Mouse (Mus musculus) midbrain, embryonic 12.5 days (tissue): ENCODE measurements around the gene Dync2h1. TPM values are rescaled to one million over a fixed set of nuclear protein-coding genes. Genes with fewer than 3 reads are reported as not detected.

ENCODE experiments used
- ATAC-seq: fragments of 200-750 bp; cut with Nextera tagmentation; 2 replicates; pipeline ENCODE4 v1.8.0; 2017; ENCODE audit warnings: low read depth, moderate TSS enrichment, moderate library complexity; ENCODE audit not compliant: low FRiP score
- H3K27ac ChIP-seq: fragments of 300-500 bp; sonication (generic); replicated peaks from 2 replicates; pipeline ENCODE4 v1.5.1; 2016; ENCODE audit warnings: mild to moderate bottlenecking
- H3K27me3 ChIP-seq: fragments of 300-500 bp; sonication (generic); 2 replicates; pipeline ENCODE4 v1.6.1; 2016; ENCODE audit warnings: mild to moderate bottlenecking
- H3K36me3 ChIP-seq: fragments of 300-500 bp; sonication (generic); 2 replicates; pipeline ENCODE4 v1.6.1; 2016
- H3K4me1 ChIP-seq: fragments of 300-500 bp; sonication (generic); 2 replicates; pipeline ENCODE4 v1.6.1; 2016
- H3K4me2 ChIP-seq: fragments of 300-500 bp; sonication (generic); replicated peaks from 2 replicates; pipeline ENCODE4 v1.6.1; 2016; ENCODE audit warnings: mild to moderate bottlenecking, moderate library complexity
- H3K4me3 ChIP-seq: fragments of 300-500 bp; sonication (generic); 2 replicates; pipeline ENCODE4 v1.5.1; 2016; ENCODE audit warnings: mild to moderate bottlenecking
- H3K9ac ChIP-seq: fragments of 300-500 bp; sonication (generic); replicated peaks from 2 replicates; pipeline ENCODE4 v1.6.1; 2016; ENCODE audit warnings: mild to moderate bottlenecking, moderate library complexity
- H3K9me3 ChIP-seq: fragments of 300-500 bp; sonication (generic); 2 replicates; pipeline ENCODE4 v1.6.1; 2016; ENCODE audit warnings: mild to moderate bottlenecking
- WGBS: fragments of 180-500 bp; shearing (Covaris S2); methylation state at CpG from one replicate; pipeline ENCODE4 v1.1.7; 2016; 5-methylcytosine and 5-hydroxymethylcytosine counted together
- polyA plus RNA-seq: library from polyadenylated mRNA; unstranded; fragments of >200 nt; fragmentation: Nextera tagmentation; extraction: Ambion mirVana; gene quantifications from 2 replicates; pipeline ENCODE4 v1.2.1, GENCODE M21; 2016

Gene Dync2h1
- polyA plus RNA-seq, 1 experiment from 2014 or later = 31.9 TPM

DNA sequence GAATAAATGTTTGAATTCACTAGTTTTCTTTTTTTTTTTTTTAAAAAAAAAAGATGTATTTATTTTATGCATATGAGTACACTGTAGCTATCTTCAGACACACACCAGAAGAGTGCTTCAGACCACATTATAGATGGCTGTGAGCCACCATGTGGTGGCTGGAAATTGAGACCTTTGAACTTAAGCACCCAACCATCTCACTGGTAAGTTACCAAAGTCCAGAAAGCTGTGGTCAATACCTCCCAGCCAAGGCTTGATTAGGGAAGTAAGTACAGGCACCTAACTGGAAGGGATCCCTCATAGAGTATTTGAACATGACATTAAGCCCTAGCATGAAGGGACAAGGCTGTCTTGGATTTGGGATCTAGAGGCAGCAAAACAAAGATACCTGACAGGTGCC, 292.9 kb downstream of the Dync2h1 start:
- Histone ChIP-seq H3K27ac (no peak overlapping the region), H3K27me3 (no peaks in the 10 kb centered on the region), H3K36me3 (no peaks in the 10 kb centered on the region), H3K4me3 (no peak overlapping the region), H3K9me3 (no peaks in the 10 kb centered on the region), H3K4me2 (no peak overlapping the region), H3K9ac (no peak overlapping the region), H3K4me1 (no peaks in the 10 kb centered on the region)
- no peak for ATAC-seq

- no peak overlapping the region for H3K27ac ChIP-seq
- no peaks in the 10 kb centered on the region for H3K9me3 ChIP-seq
- H3K36me3 ChIP-seq = no peaks in the 10 kb centered on the region
- no peak overlapping the region for H3K9ac ChIP-seq
- no peak overlapping the region for H3K4me3 ChIP-seq
- no peak for ATAC-seq
- 68% methylated on average over 1 of the region's 1 CpGs for WGBS
- no peaks in the 10 kb centered on the region for H3K4me1 ChIP-seq
- no peak overlapping the region for H3K4me2 ChIP-seq
- H3K27me3 ChIP-seq = no peaks in the 10 kb centered on the region
These were observed 302.9 kb downstream of the Dync2h1 start for GRCm38 (mm10) chr9:6881187-6881984.

Other genes with a start within 250 kb of the Dync2h1 start
- 140 and 142 TPM in 2 replicates for gene Dcun1d5, start 74 bp upstream of the Dync2h1 start, polyA plus RNA-seq
- gene Mmp13, start 88.1 kb upstream of the Dync2h1 start, polyA plus RNA-seq = not detected in 2 replicates
- gene Mmp12, start 159.9 kb upstream of the Dync2h1 start, polyA plus RNA-seq = not detected in 2 replicates
- not detected in 2 replicates for gene Mmp1b, start 203.6 kb upstream of the Dync2h1 start, polyA plus RNA-seq